Mouse (Mus musculus) effector memory CD4-positive, alpha-beta T cell, adult 7 months (primary cell): ENCODE measurements around the gene Gm17374. TPM values are rescaled to one million over a fixed set of nuclear protein-coding genes. Genes with fewer than 3 reads are reported as not detected.

Experiments
- polyA plus RNA-seq: library from polyadenylated mRNA; unstranded; fragments of 100-300 nt; shearing (Covaris generic); gene quantifications from one replicate; pipeline ENCODE4 v1.2.1, GENCODE M21; 2017

The Gm17374 gene
- not detected for polyA plus RNA-seq

GRCm38 (mm10) chr2:140151743-140152142 is at the start of gene Gm17374:
Gene Gm17374, plus strand, starts transcription at chr2:140152043.

GRCm38 (mm10) chr2:140170127-140170802 is 18.4 kb downstream of the Gm17374 start, which contains the start of the genes Esf1 and Ndufaf5:
Gene Esf1, minus strand, starts transcription at chr2:140170564.
Gene Ndufaf5, plus strand, starts transcription at chr2:140170649.

Other genes with a start within 250 kb of the Gm17374 start
- gene Tasp1, start 85.2 kb upstream of the Gm17374 start, polyA plus RNA-seq = 45.1 TPM
- gene Esf1, start 18.5 kb downstream of the Gm17374 start, polyA plus RNA-seq = 14.1 TPM
- gene Ndufaf5, start 18.6 kb downstream of the Gm17374 start, polyA plus RNA-seq = 21.8 TPM
- gene Sel1l2, start 237.7 kb downstream of the Gm17374 start, polyA plus RNA-seq = not detected
- 0.40 TPM for gene Macrod2, start 243.3 kb downstream of the Gm17374 start, polyA plus RNA-seq